Mouse (Mus musculus) liver, embryonic 14.5 days (tissue): ENCODE data around the gene Hhipl1.

Source experiments
- CTCF ChIP-seq: IDR thresholded peaks from 2 replicates; pipeline ENCODE4 v1.5.1; 2016; ENCODE audit warnings: antibody characterized with exemption, low read depth, control low read depth
- EP300 ChIP-seq: IDR thresholded peaks from 2 replicates; pipeline ENCODE4 v1.6.1; 2016; ENCODE audit warnings: antibody characterized with exemption, low read depth

DNA sequence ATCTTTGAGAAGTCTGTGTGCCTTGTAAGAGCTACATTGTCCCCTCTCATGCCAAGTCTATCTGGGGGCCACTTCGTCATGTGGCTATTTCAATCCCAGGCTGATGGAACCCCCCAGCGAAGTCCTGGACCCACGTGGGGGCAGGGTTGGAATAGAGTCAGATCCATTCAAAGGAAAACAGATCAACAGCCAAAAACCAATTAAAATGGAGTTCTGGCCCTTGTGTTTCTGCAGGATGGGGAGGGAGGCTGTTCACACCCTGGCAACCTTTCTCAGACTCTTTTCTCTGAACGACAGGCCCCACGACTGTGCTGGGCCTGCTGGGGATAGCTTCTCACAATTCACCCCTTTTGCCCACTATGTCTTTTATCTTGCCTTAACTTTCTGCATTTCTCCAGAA, 20.3 kb downstream of the Hhipl1 start:
- no peak for TF ChIP-seq CTCF
- no peak for TF ChIP-seq EP300
